Mouse (Mus musculus) lung, postnatal 25 days (tissue): ENCODE results near the gene Fbxl14.
"Not testable (repeated sequence)": the region's sequence is repeated elsewhere in the genome, so short reads cannot be mapped to it uniquely, and the experiment has no call there.

Experiments used
- DNase-seq: peaks from one replicate; pipeline ENCODE4 v3.0.0; 2022; ENCODE audit warnings: low spot score

Gene Fbxl14

GRCm38 (mm10) chr6:119479343-119479875 lies at the start of gene Fbxl14:
Fbxl14 (plus strand) TSS chr6:119479668.
- DNase-seq = no peak

GRCm38 (mm10) chr6:119430508-119430907 lies 49.0 kb upstream of the Fbxl14 start:
- DNase-seq = peak; percentile 87

GRCm38 (mm10) chr6:119431751-119432324 lies 47.6 kb upstream of the Fbxl14 start:
- DNase-seq = peak; percentile 61

- no peak for DNase-seq
Observed at GRCm38 (mm10) chr6:119434394-119434793, 45.1 kb upstream of the Fbxl14 start.

- DNase-seq = no peak
Observed at GRCm38 (mm10) chr6:119437894-119438761, 41.3 kb upstream of the Fbxl14 start.

GRCm38 (mm10) chr6:119442729-119443128 lies 36.7 kb upstream of the Fbxl14 start:
- DNase-seq = not testable (repeated sequence)

- peak; percentile 86 for DNase-seq
Observed at GRCm38 (mm10) chr6:119443742-119444645, 35.5 kb upstream of the Fbxl14 start.

GRCm38 (mm10) chr6:119445671-119446607 lies 33.5 kb upstream of the Fbxl14 start:
- DNase-seq = no peak

GRCm38 (mm10) chr6:119448321-119449059 lies 31.0 kb upstream of the Fbxl14 start:
- DNase-seq = no peak

GRCm38 (mm10) chr6:119449060-119449499 lies 30.4 kb upstream of the Fbxl14 start:
- DNase-seq = peak; percentile 60

GRCm38 (mm10) chr6:119450965-119451943 lies 28.2 kb upstream of the Fbxl14 start:
- no peak for DNase-seq

- peak; percentile 46 for DNase-seq
Observed at GRCm38 (mm10) chr6:119451981-119452499, 27.4 kb upstream of the Fbxl14 start.

GRCm38 (mm10) chr6:119458166-119458565 lies 21.3 kb upstream of the Fbxl14 start:
- no peak for DNase-seq

- DNase-seq = no peak
Observed at GRCm38 (mm10) chr6:119459041-119459440, 20.4 kb upstream of the Fbxl14 start.

- no peak for DNase-seq
Observed at GRCm38 (mm10) chr6:119460391-119460790, 19.1 kb upstream of the Fbxl14 start.

- DNase-seq = no peak
Observed at GRCm38 (mm10) chr6:119466161-119466560, 13.3 kb upstream of the Fbxl14 start.

GRCm38 (mm10) chr6:119466921-119467784 lies 12.3 kb upstream of the Fbxl14 start:
- DNase-seq = no peak

GRCm38 (mm10) chr6:119467785-119468059 lies 11.7 kb upstream of the Fbxl14 start:
- no peak for DNase-seq
